Mouse (Mus musculus) left cerebral cortex, postnatal 4 days (tissue): ENCODE data around the gene Ces1f. TPM values are rescaled to one million over a fixed set of nuclear protein-coding genes. Genes with fewer than 3 reads are reported as not detected.
A peak's percentile ranks its signal among the peaks of the same experiment; 100 is the strongest.
"Not testable (repeated sequence)": the region's sequence is repeated elsewhere in the genome, so short reads cannot be mapped to it uniquely, and the experiment has no call there.

Experiments
- DNase-seq: peaks from one replicate; pipeline ENCODE4 v3.0.0-alpha.2; 2022
- intact Hi-C: fragments of 180-260 bp; cut with DNase I; formaldehyde crosslinking; loops from one replicate; pipeline ENCODE4 v1.15.1; 2025
- total RNA-seq, 2 experiments: library from RNA; stranded (reverse); gene quantifications; 2 replicates each; pipeline ENCODE4 v1.2.3; 2021

Gene Ces1f
- not detected for total RNA-seq

- intact Hi-C loops, result no loop called here
These were observed at the start of gene Ces1f for GRCm38 (mm10) chr8:93279556-93279955. Ces1f (minus strand) TSS chr8:93279747.

GRCm38 (mm10) chr8:93325123-93325522 lies 45.6 kb upstream of the Ces1f start:
- DNase-seq, result no peak
- intact Hi-C loops, result no loop called here

More at GRCm38 (mm10) chr8:93279556-93279955, at the start of gene Ces1f:
- no peak for DNase-seq

DNA sequence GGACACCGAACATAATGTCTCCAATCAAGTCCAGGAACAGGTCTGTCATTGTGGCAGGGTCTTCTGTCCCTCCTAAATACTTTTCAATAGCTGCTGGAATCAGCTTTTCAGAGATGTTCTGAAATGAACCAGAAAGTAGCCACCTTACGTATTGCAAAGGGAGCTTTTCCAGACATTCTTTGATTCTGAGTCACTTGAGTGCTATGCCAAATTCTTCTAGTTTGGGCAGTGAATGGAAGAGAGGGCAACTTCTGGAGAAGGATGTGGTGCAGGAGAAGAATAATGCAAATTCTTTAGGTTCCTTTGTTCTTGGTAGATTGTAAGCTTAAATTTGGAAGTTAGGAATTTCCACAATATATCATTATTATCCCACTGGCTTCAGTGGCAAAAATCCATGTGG lies 37.5 kb upstream of the Ces1f start:
- intact Hi-C loops, result no loop called here
- DNase-seq, result no peak

- intact Hi-C loops, result no loop called here
- no peak for DNase-seq
These were observed 36.0 kb upstream of the Ces1f start for GRCm38 (mm10) chr8:93315557-93315956.

DNA sequence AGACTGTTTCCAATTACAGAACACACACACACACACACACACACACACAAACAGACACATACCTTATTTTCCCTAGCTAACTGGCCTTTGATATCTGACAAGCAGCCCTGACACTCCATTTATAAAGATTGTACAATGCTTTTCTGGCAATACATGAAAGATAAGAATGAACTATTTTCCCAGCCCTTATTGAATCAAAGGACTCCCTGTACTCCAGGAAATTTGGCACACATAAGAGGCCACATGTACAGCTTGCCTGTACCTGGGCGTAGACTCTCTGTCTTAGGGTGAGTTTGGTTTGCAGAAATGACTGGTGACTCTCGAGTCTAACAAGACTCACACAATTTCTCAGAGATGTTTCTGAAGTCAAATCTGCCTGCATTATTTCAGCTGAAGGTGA lies 4.3 kb upstream of the Ces1f start:
- intact Hi-C loops, result no loop called here
- no peak for DNase-seq

- no peak for DNase-seq
- intact Hi-C loops, result no loop called here
These were observed 2.8 kb upstream of the Ces1f start for GRCm38 (mm10) chr8:93282349-93282748.

GRCm38 (mm10) chr8:93278176-93278805 lies 1.3 kb downstream of the Ces1f start:
- no peak for DNase-seq
- intact Hi-C loops, result no loop called here

- intact Hi-C loops, result no loop called here
- no peak for DNase-seq
These were observed 4.9 kb downstream of the Ces1f start for GRCm38 (mm10) chr8:93274609-93275008.

- no peak for DNase-seq
- intact Hi-C loops, result no loop called here
These were observed 6.2 kb downstream of the Ces1f start for GRCm38 (mm10) chr8:93273321-93273720.

DNA sequence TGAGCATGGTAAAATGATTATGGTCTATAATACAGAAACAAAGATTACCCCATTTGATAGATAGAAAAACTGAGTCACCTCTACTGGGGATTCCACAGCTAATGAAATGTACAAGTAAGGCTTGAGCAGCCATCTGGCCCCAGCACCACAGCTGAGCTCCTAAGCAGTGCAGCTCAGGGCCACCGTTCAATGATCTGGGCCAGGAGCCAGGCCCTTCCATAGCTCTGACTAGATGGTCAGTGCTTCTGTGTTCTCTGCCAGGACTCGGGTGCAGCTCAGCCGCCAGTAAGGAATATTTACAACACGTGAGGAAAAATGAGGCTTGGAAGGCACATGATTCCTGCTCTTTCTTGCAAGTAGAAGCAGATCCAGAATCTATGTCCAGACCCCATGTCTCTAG lies 6.9 kb downstream of the Ces1f start:
- peak; percentile 49 for DNase-seq
- intact Hi-C loops, result no loop called here

DNA sequence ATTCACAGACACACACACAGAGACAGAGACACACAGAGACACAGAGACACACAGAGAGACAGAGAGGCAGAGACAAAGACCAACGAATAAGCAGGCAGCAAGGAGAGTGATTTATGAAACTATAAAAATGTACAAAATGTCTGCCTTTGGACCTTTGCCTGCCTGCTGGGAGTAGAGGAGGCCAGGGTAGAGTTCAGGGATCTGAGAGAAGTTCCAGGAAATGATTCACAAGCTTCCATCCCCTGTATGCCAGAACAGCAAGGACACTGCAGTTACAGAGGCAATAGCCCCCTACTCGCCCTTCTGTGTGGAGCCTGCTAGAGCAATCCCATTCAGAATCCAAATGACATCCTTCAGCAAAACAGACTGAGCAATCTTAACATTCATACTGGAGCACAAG lies 18.1 kb downstream of the Ces1f start:
- intact Hi-C loops, result no loop called here
- no peak for DNase-seq

- DNase-seq, result no peak
- intact Hi-C loops, result no loop called here
These were observed 27.1 kb downstream of the Ces1f start for GRCm38 (mm10) chr8:93252400-93252925.

DNA sequence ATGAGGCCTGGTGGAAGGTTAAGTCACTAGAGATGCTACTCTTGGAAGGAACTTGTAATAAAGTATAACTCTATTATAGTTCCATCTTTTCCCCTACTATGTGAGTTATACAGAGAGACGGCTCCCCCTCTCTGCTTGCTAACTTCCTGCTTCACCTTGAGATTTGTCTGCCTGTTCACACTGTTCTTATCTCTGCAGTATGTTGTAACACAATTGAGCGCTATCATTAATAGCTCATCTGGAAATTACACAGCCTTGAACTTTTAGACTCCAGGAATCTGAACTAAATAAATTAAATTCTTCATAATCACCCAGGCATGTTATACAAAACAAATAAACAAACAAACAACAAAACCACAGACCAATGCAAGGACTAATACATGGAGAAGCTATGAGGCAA lies 33.5 kb downstream of the Ces1f start:
- no peak for DNase-seq
- intact Hi-C loops, result no loop called here

- intact Hi-C loops, result no loop called here
- no peak for DNase-seq
These were observed 39.7 kb downstream of the Ces1f start for GRCm38 (mm10) chr8:93239884-93240283.

GRCm38 (mm10) chr8:93235681-93236080 lies 43.9 kb downstream of the Ces1f start:
- no peak for DNase-seq
- intact Hi-C loops, result no loop called here

DNA sequence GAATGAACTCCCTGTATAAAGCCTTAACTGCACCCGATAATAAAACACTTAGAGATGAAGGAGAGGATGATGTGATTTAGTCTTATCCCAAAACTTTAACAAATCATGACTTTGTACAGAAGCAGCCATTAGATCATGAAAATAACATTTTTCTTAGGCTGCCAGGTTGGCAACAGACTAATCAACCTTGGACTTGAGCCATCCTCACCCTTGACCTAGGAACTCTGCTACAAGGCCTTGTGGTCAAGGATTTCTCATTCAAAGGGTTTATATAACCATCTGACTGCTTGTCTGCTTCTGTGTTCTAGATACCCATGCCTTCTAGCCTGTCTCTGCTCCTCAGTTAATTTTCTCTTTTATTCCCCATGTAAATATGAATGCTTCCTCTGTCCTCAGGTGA lies 44.8 kb downstream of the Ces1f start:
- intact Hi-C loops, result no loop called here
- no peak for DNase-seq

DNA sequence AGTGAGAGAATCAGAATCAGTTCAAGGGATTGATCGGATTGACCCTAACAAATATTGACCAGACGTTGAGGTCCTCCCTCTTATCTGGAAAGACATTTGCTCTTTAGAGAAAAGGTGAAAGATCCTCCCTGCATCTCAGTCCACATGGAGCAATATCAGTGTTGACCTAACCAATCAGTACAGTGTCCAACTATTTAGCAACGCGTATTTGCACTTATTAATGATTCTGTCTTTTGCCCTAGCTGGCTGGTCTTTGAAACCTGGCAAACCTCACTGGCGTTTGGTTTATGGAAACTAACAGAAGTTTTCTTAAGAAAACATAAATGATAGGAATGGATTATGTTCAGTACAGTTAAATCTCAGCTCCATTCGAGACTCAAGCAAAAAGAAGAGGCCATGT lies 45.5 kb downstream of the Ces1f start:
- DNase-seq, result no peak
- intact Hi-C loops, result no loop called here

GRCm38 (mm10) chr8:93229446-93229845 lies 50.1 kb downstream of the Ces1f start, which contains the start of gene Ces1e:
Ces1e (minus strand) TSS chr8:93229619.
- intact Hi-C loops, result no loop called here
- no peak for DNase-seq

GRCm38 (mm10) chr8:93228673-93229370 lies 50.7 kb downstream of the Ces1f start:
- no peak for DNase-seq
- intact Hi-C loops, result no loop called here

DNA sequence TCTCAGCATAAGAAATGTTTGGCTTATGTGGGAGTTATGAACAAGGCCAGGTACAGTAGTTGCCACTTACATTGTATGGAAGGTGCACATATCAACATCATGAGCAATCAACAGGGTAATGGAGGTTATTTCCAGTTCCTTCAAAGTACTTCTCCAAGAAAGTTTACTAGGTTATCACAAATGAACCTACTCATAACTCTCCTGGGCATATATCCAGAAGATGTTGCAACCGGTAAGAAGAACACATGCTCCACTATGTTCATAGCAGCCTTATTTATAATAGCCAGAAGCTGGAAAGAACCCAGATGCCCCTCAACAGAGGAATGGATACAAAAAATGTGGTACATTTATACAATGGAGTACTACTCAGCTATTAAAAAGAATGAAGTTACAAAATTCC lies 53.1 kb downstream of the Ces1f start:
- intact Hi-C loops, DNase-seq: not testable (repeated sequence)

DNA sequence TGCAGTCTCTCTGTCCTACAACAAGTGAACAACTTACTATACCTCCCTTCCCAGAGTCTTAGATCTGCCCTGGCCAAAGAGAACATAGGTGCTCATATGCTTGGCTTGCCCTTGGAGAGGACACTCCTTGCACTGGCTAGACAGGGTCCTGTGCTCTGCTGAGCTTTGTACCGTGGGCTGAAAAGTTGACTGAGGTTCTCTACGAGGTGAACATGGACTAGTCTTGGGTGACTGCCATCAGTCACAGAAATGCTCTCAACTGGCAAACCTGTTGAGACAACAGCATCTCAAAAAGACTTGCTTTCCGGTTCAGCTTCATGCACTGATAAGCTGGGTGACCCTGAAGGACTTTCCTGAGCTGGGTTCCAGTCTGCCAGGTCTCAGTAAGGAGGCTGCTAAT lies 57.7 kb downstream of the Ces1f start:
- no peak for DNase-seq
- intact Hi-C loops, result no loop called here

DNA sequence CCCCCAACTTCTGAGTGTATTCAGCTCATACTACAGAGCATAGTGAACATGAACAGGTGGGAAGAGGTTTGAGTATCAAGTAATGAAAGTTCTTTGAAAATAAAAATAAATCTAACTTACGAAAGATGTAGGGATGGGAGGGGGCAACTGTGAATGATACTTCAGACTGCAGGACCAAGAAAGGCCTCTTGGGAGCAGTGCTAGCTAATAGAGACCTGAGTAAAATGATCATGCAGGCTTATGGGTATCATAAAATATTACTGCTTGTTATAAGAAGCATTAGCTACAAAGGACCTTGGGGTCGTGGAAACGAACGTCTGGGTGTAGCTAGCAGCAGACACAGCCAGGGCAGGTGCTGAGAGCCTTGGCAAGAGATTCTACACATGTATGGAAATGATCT lies 61.7 kb downstream of the Ces1f start:
- intact Hi-C loops, result no loop called here
- no peak for DNase-seq
